Mouse (Mus musculus): ENCODE results near the gene Fancb. TPM values are rescaled to one million over a fixed set of nuclear protein-coding genes. Genes with fewer than 3 reads are reported as not detected.

The Fancb gene
- 1 to 10 TPM; 2.2 to 4.4 (median 2.6) TPM for polyA plus RNA-seq (2017; shearing (Covaris generic))

DNA sequence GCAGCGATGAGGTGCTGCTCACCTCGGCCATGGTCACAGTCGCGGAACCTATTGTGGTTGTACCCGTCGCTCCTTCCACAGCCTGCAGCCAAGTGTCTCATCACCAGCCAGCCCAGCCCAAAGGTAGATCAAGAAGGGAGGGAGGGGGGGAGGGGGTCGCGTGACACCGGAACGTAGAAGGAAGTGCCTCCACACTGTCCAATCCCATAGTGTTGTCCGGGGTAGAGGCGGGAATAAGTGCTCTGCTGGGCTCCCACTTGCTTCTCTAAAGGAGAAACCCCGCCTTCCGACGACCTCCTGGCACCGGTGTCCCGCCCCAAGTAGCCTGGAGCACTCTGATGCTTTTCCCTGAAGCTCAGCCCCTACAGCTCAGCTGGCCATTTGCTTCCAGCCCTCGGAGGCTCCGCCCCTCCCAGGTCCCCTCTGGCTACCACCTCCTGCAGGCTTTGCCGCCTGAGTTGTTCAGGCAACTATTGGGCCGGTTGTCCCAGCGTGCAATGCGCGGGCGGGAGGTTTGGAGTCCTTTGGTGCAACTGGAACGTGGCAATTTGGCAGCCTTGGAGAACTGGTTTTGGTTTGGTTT is at the start of gene Fancb, which contains the start of gene Mospd2:
Fancb (plus strand) TSS at position 400 of the 583 bp plus-strand sequence.
Mospd2 (minus strand) TSS at position 183 of the 583 bp plus-strand sequence.
- peak; percentile 94 for ATAC-seq

DNA sequence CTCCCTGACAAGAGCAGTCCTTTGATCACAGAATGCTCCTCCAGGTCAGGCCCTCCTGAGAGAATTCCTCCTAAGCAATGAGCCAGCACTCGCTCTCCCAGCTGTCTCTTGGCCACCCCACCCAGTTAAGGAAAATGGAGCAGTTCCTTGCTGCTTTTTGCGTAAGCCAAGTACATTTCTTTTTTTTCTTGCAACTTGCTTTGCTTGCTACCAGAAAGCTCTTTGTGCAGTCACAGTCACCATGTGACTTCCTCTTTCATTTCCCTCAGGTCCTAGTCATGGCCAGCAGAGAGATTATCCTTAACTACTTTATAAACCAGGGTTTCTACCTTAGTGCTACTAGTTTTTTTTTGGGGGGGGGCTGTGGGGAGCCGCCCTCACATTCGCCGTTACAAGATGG is 38.9 kb upstream of the Fancb start:
- ATAC-seq: no peak

GRCm38 (mm10) chrX:164951858-164952576 is 28.4 kb upstream of the Fancb start:
- ATAC-seq: no peak

- ATAC-seq: no peak
These were observed 27.6 kb upstream of the Fancb start for GRCm38 (mm10) chrX:164952601-164953375.

- ATAC-seq: no peak
These were observed 14.5 kb upstream of the Fancb start for GRCm38 (mm10) chrX:164965750-164966448.

- ATAC-seq: no peak
These were observed 9.2 kb upstream of the Fancb start for GRCm38 (mm10) chrX:164971206-164971605.

DNA sequence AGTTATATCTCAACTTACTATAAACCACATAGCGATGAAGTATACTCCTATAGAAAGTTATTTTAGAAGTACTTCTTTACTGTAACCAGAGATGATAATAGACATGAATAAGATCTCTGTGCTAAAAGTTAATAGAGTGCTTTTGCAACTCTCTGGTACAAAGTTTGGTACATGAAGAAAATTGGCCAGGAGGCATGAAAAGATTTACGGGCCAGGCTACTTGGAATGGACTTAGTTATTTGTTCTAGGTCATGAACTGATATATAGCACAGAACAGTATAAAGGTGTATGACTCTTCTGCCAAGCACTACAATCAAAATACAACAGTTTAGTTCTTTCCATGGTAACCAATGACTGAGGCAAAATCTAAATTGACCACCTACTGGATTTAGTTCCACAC is 1.5 kb upstream of the Fancb start:
- ATAC-seq: no peak

DNA sequence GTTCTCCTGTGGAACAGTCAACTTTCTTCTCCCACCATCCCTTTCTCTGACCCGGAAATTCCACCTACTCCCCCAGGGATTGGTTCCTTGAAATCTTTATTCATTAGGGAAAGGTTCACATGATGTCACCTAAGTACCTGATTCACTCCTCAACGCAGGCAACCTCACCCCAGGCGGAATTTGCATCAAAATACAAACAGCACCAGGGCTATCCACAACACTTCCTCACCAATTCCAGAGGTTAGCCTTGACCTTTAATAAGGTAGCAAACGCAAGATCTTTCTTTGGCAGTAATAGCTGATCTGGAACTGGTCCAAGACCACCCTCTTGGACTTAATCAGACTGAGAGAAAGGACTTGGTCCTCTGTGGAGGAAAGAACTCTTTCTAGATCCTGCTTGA is 22.7 kb downstream of the Fancb start:
- no peak for ATAC-seq

DNA sequence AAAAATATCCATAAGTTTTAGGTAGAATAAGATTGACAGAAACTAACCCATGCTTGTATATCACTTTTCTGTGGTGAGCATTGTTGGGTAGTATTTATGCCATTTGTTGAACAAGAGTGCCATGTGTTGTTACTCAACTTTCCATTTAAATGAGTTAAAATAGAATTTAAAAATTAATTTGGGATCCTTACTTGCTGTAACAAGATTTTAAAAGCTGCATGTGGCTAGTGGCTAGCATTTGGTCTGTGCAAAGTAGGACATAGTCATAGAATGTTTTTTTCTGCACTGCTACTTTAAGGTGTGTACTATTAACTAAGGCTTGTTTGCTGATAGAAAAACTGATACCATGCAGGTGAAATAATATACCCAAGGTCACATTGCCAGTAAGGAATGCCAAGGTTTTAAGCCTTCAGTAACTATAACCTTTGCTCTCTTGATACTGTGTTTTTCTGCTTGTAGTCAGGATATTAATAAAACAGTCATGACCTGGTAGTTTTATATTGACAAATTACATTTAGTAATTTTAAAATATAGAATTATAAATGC is 24.5 kb downstream of the Fancb start, which contains the start of gene Gm17604:
Gm17604 (minus strand) TSS at position 51 of the 546 bp plus-strand sequence.
- no peak for ATAC-seq

Other genes with a start within 250 kb of the Fancb start
- gene Mospd2, start 217 bp upstream of the Fancb start, polyA plus RNA-seq (2017; shearing (Covaris generic)): 10 to 100 TPM; 13.2 to 15.7 (median 15.5) TPM
- not detected for gene Gm17604, start 24.2 kb downstream of the Fancb start, polyA plus RNA-seq (2017; shearing (Covaris generic))

Data from inflammation-experienced regulatory T-cells, adult 6 months (primary cell).